Mouse (Mus musculus) liver, adult 2 months (tissue): ENCODE measurements at regions not wholly inside any gene's neighbourhood (a gene's known extent, or its start where the extent isn't known, plus 50 kb on each side); places are given as distances from the start of the nearest gene placed in this dataset.
A peak's percentile ranks its signal among the peaks of the same experiment; 100 is the strongest.

Source experiments
- DNase-seq: peaks from one replicate; pipeline ENCODE4 v3.0.0-alpha.2; 2011; ENCODE audit warnings: low read depth, low spot score; ENCODE audit errors: extremely low read depth
- H3K27ac ChIP-seq: fragments of 200-500 bp; replicated peaks from 2 replicates; pipeline ENCODE4 v1.5.1; 2012; ENCODE audit warnings: low read depth, mild to moderate bottlenecking, control low read depth, inconsistent platforms, low read length; ENCODE audit not compliant: insufficient read depth
- H3K27me3 ChIP-seq: fragments of 200-500 bp; 2 replicates; pipeline ENCODE4 v1.6.1; 2012; ENCODE audit warnings: mild to moderate bottlenecking, moderate library complexity, low read length, inconsistent platforms; ENCODE audit not compliant: control insufficient read depth, insufficient read depth
- H3K36me3 ChIP-seq: fragments of 200-500 bp; 2 replicates; pipeline ENCODE4 v1.6.1; 2012; ENCODE audit warnings: low read length, inconsistent platforms; ENCODE audit not compliant: control insufficient read depth, insufficient read depth
- H3K4me1 ChIP-seq: fragments of 200-500 bp; 2 replicates; pipeline ENCODE4 v1.6.1; 2011; ENCODE audit warnings: low read length; ENCODE audit not compliant: control insufficient read depth, insufficient read depth
- H3K4me3 ChIP-seq: fragments of 200-500 bp; 2 replicates; pipeline ENCODE4 v1.5.1; 2011; ENCODE audit warnings: low read depth, mild to moderate bottlenecking, control low read depth, low read length, moderate library complexity; ENCODE audit not compliant: insufficient read depth
- H3K79me2 ChIP-seq: fragments of 200-500 bp; 2 replicates; pipeline ENCODE4 v1.6.1; 2012; ENCODE audit warnings: inconsistent platforms, mild to moderate bottlenecking, low read length, moderate library complexity; ENCODE audit not compliant: control insufficient read depth, insufficient read depth
- H3K9ac ChIP-seq: fragments of 200-500 bp; 2 replicates; pipeline ENCODE4 v1.6.1; 2012; ENCODE audit warnings: low read depth, mild to moderate bottlenecking, control low read depth, inconsistent platforms, low read length
- CTCF ChIP-seq: fragments of 200-500 bp; IDR thresholded peaks from 2 replicates; pipeline ENCODE4 v1.5.1; 2011; ENCODE audit warnings: low read depth, low read length, control low read depth
- POLR2A ChIP-seq: fragments of 200-500 bp; IDR thresholded peaks from 2 replicates; pipeline ENCODE4 v1.6.1; 2011; ENCODE audit warnings: low read length, control low read depth; ENCODE audit not compliant: insufficient read depth; ENCODE audit errors: extremely low read depth
- WGBS: fragments of 180-500 bp; shearing (Covaris S2); methylation state at CpG from one replicate; pipeline ENCODE4 v1.1.7; 2018; 5-methylcytosine and 5-hydroxymethylcytosine counted together

GRCm38 (mm10) chr12:9401956-9402355 is 168.0 kb upstream of the Osr1 start:
- Histone ChIP-seq H3K36me3 (no peaks in the 10 kb centered on the region), H3K79me2 (no peaks in the 10 kb centered on the region), H3K27me3 (no peaks in the 10 kb centered on the region), H3K27ac (no peak overlapping the region), H3K4me1 (no peaks in the 10 kb centered on the region), H3K9ac (no peak overlapping the region), H3K4me3 (no peak overlapping the region)
- DNase-seq: no peak
- 75% methylated on average over 3 of the region's 3 CpGs for WGBS
- no peak for TF ChIP-seq POLR2A

DNA sequence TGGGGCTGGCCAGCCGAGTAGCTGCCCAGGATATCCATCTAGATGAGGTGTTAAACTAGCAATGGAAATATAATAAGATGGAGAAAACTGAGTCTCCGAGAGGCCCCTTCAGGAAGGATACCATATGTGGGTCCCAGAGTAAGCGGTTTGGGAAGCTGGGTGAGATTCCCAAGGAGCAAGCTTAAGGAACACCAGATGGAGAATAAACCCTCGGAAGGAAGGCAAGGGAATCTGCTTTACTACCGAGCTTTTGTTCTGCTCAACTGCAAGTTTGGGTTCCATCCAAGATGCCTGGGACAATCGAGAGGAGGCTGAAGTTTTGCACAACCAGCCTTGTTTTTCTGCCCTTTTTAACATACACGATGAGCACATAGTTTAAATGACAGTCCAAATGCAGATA is 164.9 kb upstream of the Osr1 start:
- Histone ChIP-seq H3K79me2 (no peaks in the 10 kb centered on the region), H3K9ac (no peak overlapping the region), H3K27me3 (no peaks in the 10 kb centered on the region), H3K4me3 (no peak overlapping the region), H3K36me3 (no peaks in the 10 kb centered on the region), H3K4me1 (no peaks in the 10 kb centered on the region), H3K27ac (no peak overlapping the region)
- DNase-seq: no peak
- no peak for TF ChIP-seq POLR2A
- TF ChIP-seq CTCF: no peak
- WGBS: 80% methylated on average over 7 of the region's 7 CpGs

DNA sequence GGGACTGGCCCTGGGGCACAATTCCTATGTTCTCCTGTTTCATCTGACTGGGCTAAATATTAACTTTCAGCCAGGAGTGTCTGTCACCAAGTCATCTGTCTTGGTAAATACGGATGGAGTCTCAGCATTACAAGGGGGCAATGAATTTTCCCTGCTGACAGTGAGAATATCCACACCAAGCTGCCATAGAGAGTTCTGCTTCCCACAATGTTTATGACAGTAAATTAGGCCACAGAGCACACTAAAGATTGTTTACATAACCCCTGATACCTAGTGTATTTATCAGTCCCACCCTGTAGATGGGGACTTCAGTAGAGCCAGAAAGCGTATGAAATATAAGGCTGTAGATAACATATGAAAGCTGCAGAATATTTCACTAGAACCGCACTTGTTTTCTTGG is 150.6 kb upstream of the Osr1 start:
- H3K9ac ChIP-seq: no peak overlapping the region
- no peaks in the 10 kb centered on the region for H3K79me2 ChIP-seq
- no peak overlapping the region for H3K4me3 ChIP-seq
- no peaks in the 10 kb centered on the region for H3K4me1 ChIP-seq
- no peaks in the 10 kb centered on the region for H3K27me3 ChIP-seq
- no peaks in the 10 kb centered on the region for H3K36me3 ChIP-seq
- WGBS: 58% methylated on average over 3 of the region's 3 CpGs
- no peak overlapping the region for H3K27ac ChIP-seq
- no peak for DNase-seq
- TF ChIP-seq CTCF (no peak), POLR2A (no peak)

- Histone ChIP-seq H3K4me3 (no peak overlapping the region), H3K9ac (no peak overlapping the region), H3K79me2 (no peaks in the 10 kb centered on the region), H3K36me3 (no peaks in the 10 kb centered on the region), H3K27ac (no peak overlapping the region), H3K4me1 (no peaks in the 10 kb centered on the region), H3K27me3 (no peaks in the 10 kb centered on the region)
- 71% methylated on average over 3 of the region's 3 CpGs for WGBS
- no peak for DNase-seq
- TF ChIP-seq CTCF (no peak), POLR2A (no peak)
Measured at GRCm38 (mm10) chr12:9430656-9431055, 139.3 kb upstream of the Osr1 start.

GRCm38 (mm10) chr12:9438575-9439161 is 131.2 kb upstream of the Osr1 start:
- H3K27me3 ChIP-seq: no peaks in the 10 kb centered on the region
- H3K27ac ChIP-seq: no peak overlapping the region
- H3K4me1 ChIP-seq: no peaks in the 10 kb centered on the region
- DNase-seq: no peak
- H3K36me3 ChIP-seq: no peaks in the 10 kb centered on the region
- 31% methylated on average over 9 of the region's 9 CpGs for WGBS
- H3K4me3 ChIP-seq: no peak overlapping the region
- TF ChIP-seq CTCF (no peak), POLR2A (no peak)
- H3K9ac ChIP-seq: no peak overlapping the region
- H3K79me2 ChIP-seq: no peaks in the 10 kb centered on the region

GRCm38 (mm10) chr12:9450620-9451019 is 119.3 kb upstream of the Osr1 start:
- 42% methylated on average over 3 of the region's 3 CpGs for WGBS
- DNase-seq: peak; percentile 17
- Histone ChIP-seq H3K9ac (no peak overlapping the region), H3K27me3 (no peaks in the 10 kb centered on the region), H3K4me3 (no peak overlapping the region), H3K4me1 (no peaks in the 10 kb centered on the region), H3K36me3 (no peaks in the 10 kb centered on the region), H3K79me2 (no peaks in the 10 kb centered on the region), H3K27ac (no peak overlapping the region)
- TF ChIP-seq POLR2A (no peak), CTCF (no peak)
